ENCODE assay signal across 20 mouse cellular contexts in genomic region chr8:48243876-48244275, GRCm38 (mm10).
DNase-seq lines count a peak whose midpoint lies in the region; ATAC-seq and TF ChIP-seq lines count a peak whose summit lies in the region.
"Had no signal": no experiment of that assay in that cellular context is flagged by ENCODE, and none has a peak within 500 bp of the region (broad histone marks: within the 10 kb centered on the region; RNA-seq: fewer than 3 reads in every experiment).

No protein-coding gene starts in this region.

- H3K36me3 ChIP-seq in heart, embryonic 11.5 days (ENCODE audit: control insufficient read depth, insufficient read depth, low read length), result 0 out of 2 replicates have a peak, but pooled peaks cover 1% of the 10 kb centered on the region
- H3K36me3 ChIP-seq in midbrain, postnatal 0 days (ENCODE audit: insufficient read depth, low read length), result 0 out of 2 replicates have a peak, but pooled peaks cover 3% of the 10 kb centered on the region
- H3K36me3 ChIP-seq in midbrain, embryonic 11.5 days (ENCODE audit: control insufficient read depth, insufficient read depth, low read length), result peaks cover 3% of the 10 kb centered on the region; the same call in 1 of the 2 replicates
- peaks cover 6% of the 10 kb centered on the region for H3K36me3 ChIP-seq in myocyte (ENCODE audit: control insufficient read depth, insufficient read depth)
- peaks cover 55% of the 10 kb centered on the region for H3K36me3 ChIP-seq in embryonic facial prominence, embryonic 10.5 days (replicated peaks)
- H3K36me3 ChIP-seq: lung, embryonic 15.5 days had no signal

- H3K27me3 ChIP-seq in heart, embryonic 11.5 days (ENCODE audit: control insufficient read depth, insufficient read depth, low read length), result no peaks in the 10 kb centered on the region
- H3K27me3 ChIP-seq in midbrain, postnatal 0 days (ENCODE audit: insufficient read depth, low read length), result no peaks in the 10 kb centered on the region
- H3K27me3 ChIP-seq in midbrain, embryonic 11.5 days (ENCODE audit: control insufficient read depth, insufficient read depth, low read length), result no peaks in the 10 kb centered on the region
- no peaks in the 10 kb centered on the region for H3K27me3 ChIP-seq in myocyte (ENCODE audit: control insufficient read depth, insufficient read depth, insufficient read length)
- no peaks in the 10 kb centered on the region for H3K27me3 ChIP-seq in embryonic facial prominence, embryonic 10.5 days (replicated peaks; ENCODE audit: low read depth, poor library complexity, severe bottlenecking)
- H3K27me3 ChIP-seq: CH12.LX; embryonic facial prominence, embryonic 15.5 days; intestine, embryonic 15.5 days; lung, embryonic 15.5 days; neural tube, embryonic 12.5 days; stomach, embryonic 15.5 days had no signal

- no peak for TF ChIP-seq POLR2A in myocyte (IDR thresholded peaks at IDR 0.05; ENCODE audit: insufficient read length, low read depth)

- no peak for ATAC-seq in heart, embryonic 11.5 days (replicated peaks; ENCODE audit: insufficient number of reproducible peaks, low FRiP score, low TSS enrichment)
- ATAC-seq in midbrain, postnatal 0 days (ENCODE audit: low FRiP score), result no peak
- ATAC-seq in midbrain, embryonic 11.5 days (ENCODE audit: low FRiP score), result no peak
- ATAC-seq: intestine, embryonic 15.5 days had no signal

- H3K79me2 ChIP-seq in myocyte (ENCODE audit: control insufficient read depth, insufficient read depth), result no peaks in the 10 kb centered on the region

- no peak overlapping the region for H3K9ac ChIP-seq in heart, embryonic 11.5 days (ENCODE audit: low read depth, low read length)
- H3K9ac ChIP-seq in midbrain, postnatal 0 days (replicated peaks; ENCODE audit: low read length, poor library complexity, severe bottlenecking), result no peak overlapping the region
- H3K9ac ChIP-seq in midbrain, embryonic 11.5 days (ENCODE audit: low read length), result no peak overlapping the region
- H3K9ac ChIP-seq: embryonic facial prominence, embryonic 15.5 days; hindbrain, embryonic 14.5 days; intestine, embryonic 15.5 days; liver, embryonic 14.5 days; lung, embryonic 15.5 days; neural tube, embryonic 12.5 days; stomach, embryonic 15.5 days had no signal

- DNase-seq in heart, adult 11 months, result peak; percentile 94
- DNase-seq in midbrain, postnatal 0 days (ENCODE audit: low spot score), result peak; percentile 57
- no peak for DNase-seq in midbrain, embryonic 11.5 days (ENCODE audit: low spot score, missing footprints)
- DNase-seq in gastrocnemius, adult 18-20 months (ENCODE audit: low spot score), result peak; percentile 26
- DNase-seq in right cerebral cortex, postnatal 25 days, result no peak
- no peak for DNase-seq in embryonic facial prominence, embryonic 10.5 days (ENCODE audit: low spot score)
- DNase-seq: cerebellum, adult 8-10 months; thymus, adult 2 months had no signal

- H3K9me3 ChIP-seq in heart, embryonic 11.5 days (replicated peaks; ENCODE audit: control insufficient read depth, low read length), result no peaks in the 10 kb centered on the region
- H3K9me3 ChIP-seq in midbrain, postnatal 0 days (ENCODE audit: low read length), result no peaks in the 10 kb centered on the region
- H3K9me3 ChIP-seq in midbrain, embryonic 11.5 days (ENCODE audit: control insufficient read depth, low read length), result no peaks in the 10 kb centered on the region
- H3K9me3 ChIP-seq in embryonic facial prominence, embryonic 10.5 days, result no peaks in the 10 kb centered on the region
- H3K9me3 ChIP-seq: embryonic facial prominence, embryonic 15.5 days; intestine, embryonic 15.5 days; lung, embryonic 15.5 days; neural tube, embryonic 12.5 days; stomach, embryonic 15.5 days had no signal

- H3ac ChIP-seq in myocyte (ENCODE audit: control insufficient read depth, insufficient read length), result no peak overlapping the region

- no peak overlapping the region for H3K4me2 ChIP-seq in heart, embryonic 11.5 days
- H3K4me2 ChIP-seq in midbrain, postnatal 0 days (ENCODE audit: low read depth, low read length, poor library complexity, severe bottlenecking), result no peak overlapping the region
- no peak overlapping the region for H3K4me2 ChIP-seq in midbrain, embryonic 11.5 days
- peak overlapping the region; percentile 7 for H3K4me2 ChIP-seq in myocyte (ENCODE audit: low read depth)
- H3K4me2 ChIP-seq: embryonic facial prominence, embryonic 15.5 days; hindbrain, embryonic 14.5 days; intestine, embryonic 15.5 days; lung, embryonic 15.5 days; neural tube, embryonic 12.5 days; stomach, embryonic 15.5 days had no signal

- H3K4me3 ChIP-seq in heart, embryonic 11.5 days (ENCODE audit: low read depth, low read length), result no peak overlapping the region
- H3K4me3 ChIP-seq in midbrain, postnatal 0 days (ENCODE audit: low read depth, low read length), result no peak overlapping the region
- H3K4me3 ChIP-seq in midbrain, embryonic 11.5 days (ENCODE audit: low read depth, low read length), result no peak overlapping the region
- no peak overlapping the region for H3K4me3 ChIP-seq in myocyte
- no peak overlapping the region for H3K4me3 ChIP-seq in embryonic facial prominence, embryonic 10.5 days
- H3K4me3 ChIP-seq: embryonic facial prominence, embryonic 15.5 days; intestine, embryonic 15.5 days; lung, embryonic 15.5 days; midbrain, embryonic 10.5 days; neural tube, embryonic 12.5 days; stomach, embryonic 15.5 days had no signal

- no peak overlapping the region for H3K27ac ChIP-seq in heart, embryonic 11.5 days (ENCODE audit: low read depth, low read length)
- H3K27ac ChIP-seq in midbrain, postnatal 0 days (ENCODE audit: low read depth, low read length), result no peak overlapping the region
- H3K27ac ChIP-seq in midbrain, embryonic 11.5 days (ENCODE audit: low read depth, low read length), result no peak overlapping the region
- H3K27ac ChIP-seq in embryonic facial prominence, embryonic 10.5 days (replicated peaks), result no peak overlapping the region
- H3K27ac ChIP-seq: embryonic facial prominence, embryonic 15.5 days; hindbrain, embryonic 14.5 days; intestine, embryonic 15.5 days; liver, embryonic 14.5 days; lung, embryonic 15.5 days; macrophage; midbrain, embryonic 10.5 days; neural tube, embryonic 12.5 days; stomach, embryonic 15.5 days had no signal

- no peaks in the 10 kb centered on the region for H3K4me1 ChIP-seq in heart, embryonic 11.5 days (ENCODE audit: control insufficient read depth, insufficient read depth, low read length)
- no peaks in the 10 kb centered on the region for H3K4me1 ChIP-seq in midbrain, postnatal 0 days (ENCODE audit: insufficient read depth, low read length)
- H3K4me1 ChIP-seq in midbrain, embryonic 11.5 days (ENCODE audit: control insufficient read depth, insufficient read depth, low read length), result no peaks in the 10 kb centered on the region
- H3K4me1 ChIP-seq in embryonic facial prominence, embryonic 10.5 days, result no peaks in the 10 kb centered on the region
- H3K4me1 ChIP-seq: intestine, embryonic 15.5 days; lung, embryonic 15.5 days; midbrain, embryonic 10.5 days; neural tube, embryonic 12.5 days; stomach, embryonic 15.5 days had no signal

- no peak for TF ChIP-seq CTCF in midbrain, postnatal 0 days (IDR thresholded peaks at IDR 0.05)

- WGBS in heart, embryonic 11.5 days (ENCODE audit: insufficient replicate concordance), result 81% methylated on average over 2 of the region's 2 CpGs
- 75% methylated on average over 2 of the region's 2 CpGs for WGBS in midbrain, postnatal 0 days
- 90% methylated on average over 2 of the region's 2 CpGs for WGBS in midbrain, embryonic 11.5 days
- 90% methylated on average over 2 of the region's 2 CpGs for WGBS in embryonic facial prominence, embryonic 10.5 days

TF ChIP-seq in myocyte, 11 proteins besides CTCF, POLR2A, EP300 and RAD21:
- TF ChIP-seq USF1 (IDR thresholded peaks at IDR 0.05; ENCODE audit: low read depth), result no peak
- no peak for TF ChIP-seq SRF (IDR thresholded peaks at IDR 0.05; ENCODE audit: control insufficient read depth, insufficient read length, low read depth)
- TF ChIP-seq CEBPB (IDR thresholded peaks at IDR 0.05; ENCODE audit: insufficient read depth, poor library complexity, severe bottlenecking), result no peak
- TF ChIP-seq MYOD1 (IDR thresholded peaks at IDR 0.05; ENCODE audit: control insufficient read depth in 1 of 3, insufficient read length in 2 of 3, low read depth in 2 of 3), result peak in 1 of 3 experiments; percentile 28
- TF ChIP-seq MAX (IDR thresholded peaks at IDR 0.05; ENCODE audit: low read depth), result no peak
- no peak for TF ChIP-seq E2F4 (IDR thresholded peaks at IDR 0.05; ENCODE audit: insufficient read depth)
- peak in 2 of 3 experiments; percentile 23 to 53 for TF ChIP-seq MYOG (IDR thresholded peaks at IDR 0.05; ENCODE audit: control insufficient read depth in 1 of 3, insufficient read depth in 1 of 3, insufficient read length in 2 of 3, low read depth in 2 of 3)
- TF ChIP-seq REST (IDR thresholded peaks at IDR 0.05; ENCODE audit: insufficient read depth, insufficient read length), result no peak

Comparison
In these comparisons a context has a peak if more than half of its experiments do, and no peak if none do; other contexts are left out.
1. DNase-seq: peak in heart, adult 11 months (single experiment), midbrain, postnatal 0 days (single experiment) and gastrocnemius, adult 18-20 months (single experiment); none in midbrain, embryonic 11.5 days (single experiment), right cerebral cortex, postnatal 25 days (single experiment) and embryonic facial prominence, embryonic 10.5 days (single experiment).